Mouse (Mus musculus): ENCODE measurements around the gene Dnajc1. TPM values are rescaled to one million over a fixed set of nuclear protein-coding genes. Genes with fewer than 3 reads are reported as not detected.

Dnajc1 gene
- total RNA-seq, 1 experiment: 16.4 TPM

GRCm38 (mm10) chr2:18401771-18402170, 9.1 kb upstream of the Dnajc1 start:
- Histone ChIP-seq H3K27ac (ENCODE audit: insufficient read depth, low read depth, low read length, poor library complexity, severe bottlenecking) (no peak overlapping the region), H3K9me3 (ENCODE audit: control insufficient read depth, insufficient read depth, low read depth, low read length) (no peaks in the 10 kb centered on the region; the same call in 1 of the 2 replicates), H3K4me3 (ENCODE audit: insufficient read depth in 1 of 2, low read depth in 1 of 2, low read length in 2 of 2, poor library complexity in 1 of 2, severe bottlenecking in 1 of 2) (no peak overlapping the region), H3K9ac (ENCODE audit: insufficient read depth, low read depth, low read length, poor library complexity, severe bottlenecking) (no peak overlapping the region), H3K4me1 (ENCODE audit: control insufficient read depth in 2 of 2, insufficient read depth in 2 of 2, low read length in 2 of 2, poor library complexity in 1 of 2) (no peaks in the 10 kb centered on the region), H3K36me3 (ENCODE audit: control insufficient read depth, insufficient read depth, low read length, poor library complexity, severe bottlenecking) (no peaks in the 10 kb centered on the region)
- TF ChIP-seq HCFC1 (IDR thresholded peaks at IDR 0.05; ENCODE audit: borderline replicate concordance, insufficient read depth, low read length): no peak
- TF ChIP-seq ZNF384 (IDR thresholded peaks at IDR 0.05; ENCODE audit: low read depth, low read length): no peak
- TF ChIP-seq CHD2 (IDR thresholded peaks at IDR 0.05; ENCODE audit: low read depth, low read length): no peak
- no peak for TF ChIP-seq MAFK (IDR thresholded peaks at IDR 0.05; ENCODE audit: insufficient read depth, low read depth, low read length)
- TF ChIP-seq ZC3H11A (IDR thresholded peaks at IDR 0.05; ENCODE audit: borderline replicate concordance, low read depth, low read length): no peak
- DNase-seq (ENCODE audit: low read depth, low spot score): no peak
- in situ Hi-C loops (cut with MboI; ENCODE audit: low sequenced_read_pairs in 2 of 2, unreplicated experiment in 2 of 2): no loop called here

- H3K36me3 ChIP-seq (ENCODE audit: control insufficient read depth, insufficient read depth, low read length, poor library complexity, severe bottlenecking): no peaks in the 10 kb centered on the region
- H3K9me3 ChIP-seq (ENCODE audit: control insufficient read depth, insufficient read depth, low read depth, low read length): no peaks in the 10 kb centered on the region
- peak overlapping the region; percentile 66; the same call in 1 of the 2 replicates for H3K9ac ChIP-seq (ENCODE audit: insufficient read depth, low read depth, low read length, poor library complexity, severe bottlenecking)
- H3K4me3 ChIP-seq (ENCODE audit: insufficient read depth in 1 of 2, low read depth in 1 of 2, low read length in 2 of 2, poor library complexity in 1 of 2, severe bottlenecking in 1 of 2): peak overlapping the region; percentile 54 to 90
- no peak overlapping the region for H3K27ac ChIP-seq (ENCODE audit: insufficient read depth, low read depth, low read length, poor library complexity, severe bottlenecking)
- DNase-seq (ENCODE audit: low read depth, low spot score): no peak
- in situ Hi-C loops (cut with MboI; ENCODE audit: low sequenced_read_pairs in 2 of 2, unreplicated experiment in 2 of 2): no loop called here
- H3K4me1 ChIP-seq (ENCODE audit: control insufficient read depth in 2 of 2, insufficient read depth in 2 of 2, low read length in 2 of 2, poor library complexity in 1 of 2): no peaks in the 10 kb centered on the region
- TF ChIP-seq ZNF384 (IDR thresholded peaks at IDR 0.05; ENCODE audit: low read depth, low read length): no peak
- TF ChIP-seq MAFK (IDR thresholded peaks at IDR 0.05; ENCODE audit: insufficient read depth, low read depth, low read length): no peak
- TF ChIP-seq CHD2 (IDR thresholded peaks at IDR 0.05; ENCODE audit: low read depth, low read length): no peak
Measured at GRCm38 (mm10) chr2:18393022-18393519, 441 bp upstream of the Dnajc1 start.

- DNase-seq (ENCODE audit: low read depth, low spot score): no peak
- no peak overlapping the region for H3K27ac ChIP-seq (ENCODE audit: insufficient read depth, low read depth, low read length, poor library complexity, severe bottlenecking)
- H3K9ac ChIP-seq (ENCODE audit: insufficient read depth, low read depth, low read length, poor library complexity, severe bottlenecking): peak overlapping the region; percentile 80
- in situ Hi-C loops (cut with MboI; ENCODE audit: low sequenced_read_pairs in 2 of 2, unreplicated experiment in 2 of 2): no loop called here
- TF ChIP-seq ZC3H11A (IDR thresholded peaks at IDR 0.05; ENCODE audit: borderline replicate concordance, low read depth, low read length): no peak
- TF ChIP-seq HCFC1 (IDR thresholded peaks at IDR 0.05; ENCODE audit: borderline replicate concordance, insufficient read depth, low read length): no peak
- no peak for TF ChIP-seq ZNF384 (IDR thresholded peaks at IDR 0.05; ENCODE audit: low read depth, low read length)
- TF ChIP-seq MAFK (IDR thresholded peaks at IDR 0.05; ENCODE audit: insufficient read depth, low read depth, low read length): no peak
- no peak for TF ChIP-seq CHD2 (IDR thresholded peaks at IDR 0.05; ENCODE audit: low read depth, low read length)
- peak overlapping the region; percentile 78 to 90 for H3K4me3 ChIP-seq (ENCODE audit: insufficient read depth in 1 of 2, low read depth in 1 of 2, low read length in 2 of 2, poor library complexity in 1 of 2, severe bottlenecking in 1 of 2)
- no peaks in the 10 kb centered on the region for H3K36me3 ChIP-seq (ENCODE audit: control insufficient read depth, insufficient read depth, low read length, poor library complexity, severe bottlenecking)
- H3K9me3 ChIP-seq (ENCODE audit: control insufficient read depth, insufficient read depth, low read depth, low read length): no peaks in the 10 kb centered on the region
- H3K4me1 ChIP-seq (ENCODE audit: control insufficient read depth in 2 of 2, insufficient read depth in 2 of 2, low read length in 2 of 2, poor library complexity in 1 of 2): no peaks in the 10 kb centered on the region
Measured at GRCm38 (mm10) chr2:18391861-18392260, 769 bp downstream of the Dnajc1 start.

DNA sequence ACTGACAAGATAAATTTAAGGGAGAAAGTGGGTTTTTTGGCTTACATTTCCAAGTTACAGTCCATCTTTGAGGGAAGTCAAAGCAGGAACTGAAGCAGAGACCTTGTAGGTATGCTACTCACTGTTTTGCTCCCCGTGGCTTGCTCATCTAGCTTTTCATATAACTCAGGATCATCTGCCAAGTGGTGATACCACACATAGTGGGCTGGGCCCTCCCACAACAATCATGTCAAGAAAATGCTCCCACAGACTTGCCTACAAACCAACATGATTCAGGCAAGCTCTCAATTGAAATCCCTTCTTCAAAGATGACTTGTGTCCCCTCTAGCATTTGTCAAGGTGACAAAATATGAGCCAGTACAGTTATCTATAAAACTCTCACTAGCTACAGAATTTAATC, 3.0 kb downstream of the Dnajc1 start:
- no peaks in the 10 kb centered on the region for H3K4me1 ChIP-seq (ENCODE audit: control insufficient read depth in 2 of 2, insufficient read depth in 2 of 2, low read length in 2 of 2, poor library complexity in 1 of 2)
- in situ Hi-C loops (cut with MboI; ENCODE audit: low sequenced_read_pairs in 2 of 2, unreplicated experiment in 2 of 2): no loop called here
- H3K9ac ChIP-seq (ENCODE audit: insufficient read depth, low read depth, low read length, poor library complexity, severe bottlenecking): no peak overlapping the region
- no peak for DNase-seq (ENCODE audit: low read depth, low spot score)
- H3K4me3 ChIP-seq (ENCODE audit: insufficient read depth in 1 of 2, low read depth in 1 of 2, low read length in 2 of 2, poor library complexity in 1 of 2, severe bottlenecking in 1 of 2): no peak overlapping the region
- H3K36me3 ChIP-seq (ENCODE audit: control insufficient read depth, insufficient read depth, low read length, poor library complexity, severe bottlenecking): no peaks in the 10 kb centered on the region
- TF ChIP-seq HCFC1 (IDR thresholded peaks at IDR 0.05; ENCODE audit: borderline replicate concordance, insufficient read depth, low read length): no peak
- no peak for TF ChIP-seq CHD2 (IDR thresholded peaks at IDR 0.05; ENCODE audit: low read depth, low read length)
- no peak for TF ChIP-seq ZNF384 (IDR thresholded peaks at IDR 0.05; ENCODE audit: low read depth, low read length)
- TF ChIP-seq MAFK (IDR thresholded peaks at IDR 0.05; ENCODE audit: insufficient read depth, low read depth, low read length): no peak
- no peak overlapping the region for H3K27ac ChIP-seq (ENCODE audit: insufficient read depth, low read depth, low read length, poor library complexity, severe bottlenecking)
- H3K9me3 ChIP-seq (ENCODE audit: control insufficient read depth, insufficient read depth, low read depth, low read length): no peaks in the 10 kb centered on the region

GRCm38 (mm10) chr2:18381662-18382061, 11.0 kb downstream of the Dnajc1 start:
- DNase-seq (ENCODE audit: low read depth, low spot score): no peak
- in situ Hi-C loops (cut with MboI; ENCODE audit: low sequenced_read_pairs in 2 of 2, unreplicated experiment in 2 of 2): no loop called here
- TF ChIP-seq CHD2 (IDR thresholded peaks at IDR 0.05; ENCODE audit: low read depth, low read length): no peak
- no peak for TF ChIP-seq MAFK (IDR thresholded peaks at IDR 0.05; ENCODE audit: insufficient read depth, low read depth, low read length)
- TF ChIP-seq ZNF384 (IDR thresholded peaks at IDR 0.05; ENCODE audit: low read depth, low read length): no peak
- TF ChIP-seq HCFC1 (IDR thresholded peaks at IDR 0.05; ENCODE audit: borderline replicate concordance, insufficient read depth, low read length): no peak
- TF ChIP-seq ZC3H11A (IDR thresholded peaks at IDR 0.05; ENCODE audit: borderline replicate concordance, low read depth, low read length): no peak
- no peaks in the 10 kb centered on the region for H3K9me3 ChIP-seq (ENCODE audit: control insufficient read depth, insufficient read depth, low read depth, low read length)
- no peak overlapping the region for H3K9ac ChIP-seq (ENCODE audit: insufficient read depth, low read depth, low read length, poor library complexity, severe bottlenecking)
- no peaks in the 10 kb centered on the region for H3K36me3 ChIP-seq (ENCODE audit: control insufficient read depth, insufficient read depth, low read length, poor library complexity, severe bottlenecking)
- no peak overlapping the region for H3K4me3 ChIP-seq (ENCODE audit: insufficient read depth in 1 of 2, low read depth in 1 of 2, low read length in 2 of 2, poor library complexity in 1 of 2, severe bottlenecking in 1 of 2)
- H3K27ac ChIP-seq (ENCODE audit: insufficient read depth, low read depth, low read length, poor library complexity, severe bottlenecking): no peak overlapping the region
- H3K4me1 ChIP-seq (ENCODE audit: control insufficient read depth in 2 of 2, insufficient read depth in 2 of 2, low read length in 2 of 2, poor library complexity in 1 of 2): no peaks in the 10 kb centered on the region

All from ES-E14 (cell line).